Mouse (Mus musculus): ENCODE measurements around the gene Pdk1. TPM values are rescaled to one million over a fixed set of nuclear protein-coding genes. Genes with fewer than 3 reads are reported as not detected.
"Not testable (repeated sequence)": the region's sequence is repeated elsewhere in the genome, so short reads cannot be mapped to it uniquely, and the experiment has no call there.

Pdk1 gene
- total RNA-seq, 2 experiments from 2014 or later: 44.3 to 46.0 TPM

DNA sequence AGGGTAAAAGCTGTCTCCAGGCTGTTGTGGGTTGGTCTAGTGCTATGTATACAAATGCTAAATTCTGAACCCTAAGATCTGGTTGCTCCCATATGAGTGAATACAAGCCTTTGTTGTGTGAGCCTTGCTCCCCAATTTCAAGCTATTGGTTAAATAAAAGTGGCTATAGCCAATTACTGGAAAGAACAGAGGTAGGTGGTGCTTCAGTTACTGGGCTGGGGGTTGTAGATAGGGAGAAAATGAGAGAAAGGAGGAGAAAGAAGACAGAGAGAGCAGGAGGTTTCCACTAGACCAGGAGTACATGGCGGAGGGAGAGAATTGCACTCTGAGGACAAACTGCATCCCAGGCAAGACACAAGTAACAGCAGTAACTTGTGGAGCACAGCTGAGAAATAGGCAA, 4.8 kb upstream of the Pdk1 start:
- no peak for DNase-seq (ENCODE audit: low spot score in 2 of 2)
- intact Hi-C loops (cut with DNase I): no loop called here

GRCm38 (mm10) chr2:71872141-71872540, 883 bp upstream of the Pdk1 start:
- DNase-seq (ENCODE audit: low spot score in 2 of 2): no peak
- intact Hi-C loops (cut with DNase I): no loop called here

GRCm38 (mm10) chr2:71873474-71874322, 674 bp downstream of the Pdk1 start:
- peak; percentile 26 to 39 for DNase-seq (ENCODE audit: low spot score in 2 of 2)
- intact Hi-C loops (cut with DNase I): no loop called here

- no peak for DNase-seq (ENCODE audit: low spot score in 2 of 2)
- intact Hi-C loops (cut with DNase I): no loop called here
Observed at GRCm38 (mm10) chr2:71874422-71874821, 1.4 kb downstream of the Pdk1 start.

DNA sequence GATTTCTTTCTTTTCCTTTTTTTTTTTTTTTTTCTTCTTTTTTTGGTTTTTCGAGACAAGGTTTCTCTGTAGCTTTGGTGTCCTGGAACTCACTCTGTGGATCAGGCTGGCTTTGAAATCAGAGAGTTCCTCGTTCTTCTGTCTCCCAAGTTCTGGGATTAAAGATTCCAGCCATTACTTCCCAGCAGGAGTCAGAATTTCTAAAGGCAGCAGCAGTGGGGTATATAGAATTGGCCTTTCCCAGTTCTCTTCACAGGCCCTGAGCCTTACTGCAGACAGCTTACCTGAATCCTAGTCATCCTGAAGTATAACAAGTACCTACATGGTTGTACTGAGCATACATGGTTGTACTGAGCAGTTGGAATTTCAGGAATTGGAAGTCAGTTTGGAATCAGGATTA, 1.8 kb downstream of the Pdk1 start:
- DNase-seq (ENCODE audit: low spot score in 2 of 2): no peak
- intact Hi-C loops (cut with DNase I): no loop called here

DNA sequence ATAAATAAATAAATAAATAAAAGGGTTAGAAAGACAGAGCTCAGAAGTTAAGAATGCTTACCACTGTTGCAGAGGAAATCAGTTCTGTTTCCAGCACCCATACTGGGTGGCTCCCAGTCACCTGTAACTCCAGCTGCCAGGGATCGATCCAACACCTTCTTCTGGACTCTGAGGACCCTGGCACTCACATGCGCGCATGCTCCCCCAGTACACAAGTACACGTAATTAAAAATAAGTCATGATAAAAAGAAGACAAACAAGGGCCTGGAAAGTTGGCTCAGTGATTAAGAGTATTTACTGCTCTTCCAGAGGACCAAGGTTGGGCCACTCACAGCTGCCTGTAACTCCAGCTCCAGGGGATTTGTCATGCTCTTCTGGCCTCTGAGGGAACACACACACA, 4.8 kb downstream of the Pdk1 start:
- intact Hi-C loops (cut with DNase I): no loop called here

DNA sequence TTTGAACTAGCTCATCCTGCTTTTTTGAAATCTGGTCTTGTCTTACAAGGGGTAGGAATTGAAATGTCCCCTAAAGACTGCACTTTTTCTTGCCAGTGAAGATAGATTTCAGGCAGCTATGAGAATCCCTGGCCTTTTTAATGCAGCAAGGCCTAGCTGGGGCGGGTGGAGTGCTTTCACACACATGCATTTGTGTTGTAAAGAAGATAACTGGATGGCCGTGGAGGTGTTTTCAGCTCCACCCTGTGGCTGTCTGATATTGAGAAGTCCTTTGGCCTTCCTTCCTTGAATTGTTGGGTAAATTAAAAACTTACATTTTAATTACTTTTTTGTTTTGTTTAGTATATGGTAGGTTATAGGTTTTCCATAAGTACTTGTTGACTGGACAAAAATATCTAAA, 5.4 kb downstream of the Pdk1 start:
- intact Hi-C loops (cut with DNase I): no loop called here

More for the DNA sequence above, 4.8 kb downstream of the Pdk1 start:
- no peak for DNase-seq (ENCODE audit: low spot score in 2 of 2)

DNA sequence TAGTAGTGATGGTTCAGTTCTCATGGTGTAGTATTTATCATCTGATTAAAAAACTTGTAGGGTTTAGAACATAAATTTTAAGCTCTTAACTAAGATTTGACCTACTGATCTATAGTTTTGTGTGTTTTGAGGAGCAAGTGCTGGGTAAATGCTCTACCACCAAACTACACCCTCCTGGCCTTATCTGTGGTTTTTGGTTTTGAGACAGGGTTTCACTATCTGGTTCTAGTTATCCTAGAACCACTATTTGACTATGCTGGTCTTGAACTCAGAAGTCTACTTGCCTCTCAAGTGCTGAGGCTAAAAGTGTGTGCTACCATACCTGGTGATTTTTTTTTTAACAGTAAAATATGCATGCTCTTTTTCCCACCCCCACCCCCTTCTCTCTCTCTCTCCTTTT, 5.9 kb downstream of the Pdk1 start:
- intact Hi-C loops (cut with DNase I): no loop called here
- no peak for DNase-seq (ENCODE audit: low spot score in 2 of 2)

More for the DNA sequence above, 5.4 kb downstream of the Pdk1 start:
- DNase-seq (ENCODE audit: low spot score in 2 of 2): no peak

- no peak for DNase-seq (ENCODE audit: low spot score in 2 of 2)
- intact Hi-C loops (cut with DNase I): no loop called here
Observed at GRCm38 (mm10) chr2:71882914-71883651, 10.1 kb downstream of the Pdk1 start.

GRCm38 (mm10) chr2:71887269-71887668, 14.2 kb downstream of the Pdk1 start:
- no peak for DNase-seq (ENCODE audit: low spot score in 2 of 2)
- intact Hi-C loops (cut with DNase I): no loop called here

- intact Hi-C loops (cut with DNase I): no loop called here
- no peak for DNase-seq (ENCODE audit: low spot score in 2 of 2)
Observed at GRCm38 (mm10) chr2:71888437-71888836, 15.4 kb downstream of the Pdk1 start.

DNA sequence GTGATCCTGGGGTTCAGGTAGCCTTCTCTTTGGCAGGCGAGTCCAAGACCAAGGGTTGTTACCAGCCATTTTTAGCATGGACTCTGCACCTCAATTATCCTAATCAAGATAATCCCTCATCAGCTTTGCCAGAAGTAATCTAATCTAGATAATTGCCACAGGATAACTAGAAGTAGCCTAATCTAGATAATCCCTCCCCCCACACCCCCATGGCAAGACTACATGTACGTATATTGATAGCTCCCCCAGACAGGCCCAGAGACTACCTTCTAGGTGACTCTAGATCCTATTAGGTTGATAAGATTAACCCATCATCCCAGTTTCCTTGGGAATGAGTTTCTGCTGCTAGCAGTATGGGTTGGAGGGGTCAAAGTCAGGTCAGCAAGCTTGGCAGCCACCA, 18.5 kb downstream of the Pdk1 start:
- intact Hi-C loops (cut with DNase I): no loop called here
- no peak for DNase-seq (ENCODE audit: low spot score in 2 of 2)

GRCm38 (mm10) chr2:71892741-71893349, 19.8 kb downstream of the Pdk1 start:
- no peak for DNase-seq (ENCODE audit: low spot score in 2 of 2)
- intact Hi-C loops (cut with DNase I): no loop called here

- intact Hi-C loops (cut with DNase I): loop anchor here (5.0 kb wide), 1 partner anchor 142 kb away; no protein-coding TSS in a partner anchor
- DNase-seq (ENCODE audit: low spot score in 2 of 2): no peak
Observed at GRCm38 (mm10) chr2:71895596-71896286, 22.7 kb downstream of the Pdk1 start.

DNA sequence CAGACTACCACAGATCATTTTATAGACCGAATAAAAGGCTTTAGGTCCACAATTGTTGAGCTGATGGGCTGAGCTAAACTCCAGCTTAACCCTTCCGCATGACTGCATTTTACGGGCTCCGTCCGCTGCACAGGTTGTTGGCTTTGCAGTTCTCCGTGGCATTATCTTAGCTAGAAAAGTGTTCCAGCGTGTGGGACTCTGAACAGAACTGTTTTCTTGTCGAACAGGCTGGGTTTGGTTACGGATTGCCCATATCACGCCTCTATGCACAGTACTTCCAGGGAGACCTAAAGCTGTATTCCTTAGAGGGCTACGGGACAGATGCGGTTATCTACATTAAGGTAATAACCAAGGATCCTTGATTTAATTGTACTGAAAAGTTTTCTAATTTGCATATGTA, 24.4 kb downstream of the Pdk1 start:
- intact Hi-C loops (cut with DNase I): loop anchor here (5.0 kb wide), 1 partner anchor 140 kb away; no protein-coding TSS in a partner anchor
- no peak for DNase-seq (ENCODE audit: low spot score in 2 of 2)

GRCm38 (mm10) chr2:71898335-71898856, 25.4 kb downstream of the Pdk1 start:
- DNase-seq (ENCODE audit: low spot score in 2 of 2): peak; percentile 44 to 68

GRCm38 (mm10) chr2:71899886-71900285, 26.9 kb downstream of the Pdk1 start:
- intact Hi-C loops (cut with DNase I): loop anchor here (5.0 kb wide), 1 partner anchor 137 kb away; no protein-coding TSS in a partner anchor
- DNase-seq (ENCODE audit: low spot score in 2 of 2): no peak

More at GRCm38 (mm10) chr2:71898335-71898856, 25.4 kb downstream of the Pdk1 start:
- intact Hi-C loops (cut with DNase I): loop anchor here (1.0 to 5.0 kb wide), 2 partner anchors 59 to 139 kb away; no protein-coding TSS in a partner anchor

DNA sequence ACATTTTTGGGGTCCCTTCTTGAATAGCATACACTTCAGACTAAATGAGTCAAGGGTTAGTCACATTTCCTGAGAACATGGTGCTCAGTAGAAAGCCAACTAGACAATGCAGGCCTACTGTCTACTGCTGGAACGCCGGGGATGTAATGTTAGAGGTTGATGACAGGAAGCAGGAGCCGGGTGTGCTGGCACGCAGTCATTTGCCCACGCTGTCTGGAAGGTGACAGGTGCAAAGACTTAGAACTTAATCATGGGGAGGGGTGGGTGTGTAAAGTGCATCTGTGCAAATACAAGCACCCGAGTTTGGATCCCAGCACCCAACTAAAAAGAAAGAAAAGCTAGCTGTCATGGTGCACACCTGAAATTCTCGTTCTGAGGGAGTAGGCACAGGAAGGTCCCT, 32.1 kb downstream of the Pdk1 start:
- no peak for DNase-seq (ENCODE audit: low spot score in 2 of 2)
- intact Hi-C loops (cut with DNase I): no loop called here

DNA sequence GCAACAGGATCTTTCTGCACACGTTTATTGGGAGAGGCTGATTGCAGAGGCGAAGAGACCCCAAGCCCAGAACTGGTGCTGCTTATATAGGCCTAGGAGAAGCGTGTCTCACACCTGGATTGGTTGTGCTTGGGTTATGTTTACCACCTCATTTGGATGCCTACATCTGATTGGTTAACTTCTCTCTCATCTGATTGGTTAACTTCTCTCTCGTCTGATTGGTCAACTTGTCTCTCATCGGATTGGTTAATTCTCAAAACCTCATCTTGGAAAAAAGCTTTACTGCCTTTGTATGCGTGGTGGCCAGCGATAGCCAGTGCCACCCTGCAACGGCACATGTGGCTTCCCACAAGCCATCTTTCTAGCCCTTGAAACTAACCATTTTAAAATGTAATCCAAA, 33.3 kb downstream of the Pdk1 start:
- DNase-seq (ENCODE audit: low spot score in 2 of 2); intact Hi-C loops (cut with DNase I): not testable (repeated sequence)
